Mouse (Mus musculus) forebrain, embryonic 12.5 days (tissue): ENCODE data around the gene Gsg1. TPM values are rescaled to one million over a fixed set of nuclear protein-coding genes. Genes with fewer than 3 reads are reported as not detected.

Experiments
- ATAC-seq: fragments of 200-750 bp; cut with Nextera tagmentation; 2 replicates; pipeline ENCODE4 v1.8.0; 2017; ENCODE audit warnings: moderate TSS enrichment; ENCODE audit not compliant: low FRiP score
- H3K27ac ChIP-seq: fragments of 300-500 bp; sonication (generic); 2 replicates; pipeline ENCODE4 v1.5.1; 2016; ENCODE audit warnings: mild to moderate bottlenecking
- H3K27me3 ChIP-seq: fragments of 300-500 bp; sonication (generic); 2 replicates; pipeline ENCODE4 v1.6.1; 2016; ENCODE audit warnings: mild to moderate bottlenecking
- H3K36me3 ChIP-seq: fragments of 300-500 bp; sonication (generic); replicated peaks from 2 replicates; pipeline ENCODE4 v1.6.1; 2016; ENCODE audit warnings: mild to moderate bottlenecking
- H3K4me1 ChIP-seq: fragments of 300-500 bp; sonication (generic); 2 replicates; pipeline ENCODE4 v1.6.1; 2016
- H3K4me2 ChIP-seq: fragments of 300-500 bp; sonication (generic); 2 replicates; pipeline ENCODE4 v1.6.1; 2016; ENCODE audit warnings: mild to moderate bottlenecking, moderate library complexity
- H3K4me3 ChIP-seq: fragments of 300-500 bp; sonication (generic); replicated peaks from 2 replicates; pipeline ENCODE4 v1.5.1; 2016; ENCODE audit warnings: mild to moderate bottlenecking
- H3K9ac ChIP-seq: fragments of 300-500 bp; sonication (generic); 2 replicates; pipeline ENCODE4 v1.6.1; 2016; ENCODE audit warnings: mild to moderate bottlenecking
- H3K9me3 ChIP-seq: fragments of 300-500 bp; sonication (generic); 2 replicates; pipeline ENCODE4 v1.6.1; 2016
- WGBS: fragments of 180-500 bp; shearing (Covaris S2); methylation state at CpG from one replicate; pipeline ENCODE4 v1.1.7; 2016; 5-methylcytosine and 5-hydroxymethylcytosine counted together
- polyA plus RNA-seq: library from polyadenylated mRNA; unstranded; fragments of >200 nt; fragmentation: Nextera tagmentation; extraction: Ambion mirVana; gene quantifications from 2 replicates; pipeline ENCODE4 v1.2.1, GENCODE M21; 2016

The Gsg1 gene
- polyA plus RNA-seq, 1 experiment from 2014 or later = 0.69 TPM

DNA sequence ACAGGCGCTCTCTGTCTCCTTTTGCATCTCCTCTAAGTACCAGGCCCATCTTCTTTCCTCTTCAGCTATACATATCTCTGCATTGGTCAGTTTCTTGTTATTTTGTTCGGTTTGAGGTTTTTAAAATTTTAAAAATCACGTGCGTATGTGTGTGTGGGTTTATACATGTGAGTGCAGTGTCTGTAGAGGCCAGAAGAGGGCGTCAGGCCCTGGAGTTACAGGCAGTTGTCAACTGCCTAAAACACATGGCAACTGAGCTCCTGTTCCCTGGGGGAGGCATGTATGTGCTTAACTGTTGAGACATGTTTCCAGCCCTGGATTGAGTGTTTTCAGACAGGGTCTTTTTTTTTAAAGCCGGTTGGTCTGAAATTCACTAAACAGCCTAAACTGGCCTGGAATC is 51.5 kb downstream of the Gsg1 start:
- no peaks in the 10 kb centered on the region for H3K9me3 ChIP-seq
- no peak overlapping the region for H3K27ac ChIP-seq
- H3K27me3 ChIP-seq = no peaks in the 10 kb centered on the region
- no peaks in the 10 kb centered on the region for H3K36me3 ChIP-seq
- H3K4me3 ChIP-seq = no peak overlapping the region
- peaks cover 24% of the 10 kb centered on the region for H3K4me1 ChIP-seq
- H3K9ac ChIP-seq = no peak overlapping the region
- ATAC-seq = no peak
- 92% methylated on average over 6 of the region's 6 CpGs for WGBS
- no peak overlapping the region for H3K4me2 ChIP-seq

- H3K4me1 ChIP-seq = peaks cover 16% of the 10 kb centered on the region
- no peaks in the 10 kb centered on the region for H3K36me3 ChIP-seq
- H3K9ac ChIP-seq = no peak overlapping the region
- 81% methylated on average over 16 of the region's 16 CpGs for WGBS
- peaks cover 2% of the 10 kb centered on the region; the same call in 1 of the 2 replicates for H3K27me3 ChIP-seq
- no peak overlapping the region for H3K27ac ChIP-seq
- no peak for ATAC-seq
- no peak overlapping the region for H3K4me2 ChIP-seq
- no peaks in the 10 kb centered on the region for H3K9me3 ChIP-seq
- H3K4me3 ChIP-seq = no peak overlapping the region
Measured at GRCm38 (mm10) chr6:135200122-135200957, 53.8 kb downstream of the Gsg1 start.

DNA sequence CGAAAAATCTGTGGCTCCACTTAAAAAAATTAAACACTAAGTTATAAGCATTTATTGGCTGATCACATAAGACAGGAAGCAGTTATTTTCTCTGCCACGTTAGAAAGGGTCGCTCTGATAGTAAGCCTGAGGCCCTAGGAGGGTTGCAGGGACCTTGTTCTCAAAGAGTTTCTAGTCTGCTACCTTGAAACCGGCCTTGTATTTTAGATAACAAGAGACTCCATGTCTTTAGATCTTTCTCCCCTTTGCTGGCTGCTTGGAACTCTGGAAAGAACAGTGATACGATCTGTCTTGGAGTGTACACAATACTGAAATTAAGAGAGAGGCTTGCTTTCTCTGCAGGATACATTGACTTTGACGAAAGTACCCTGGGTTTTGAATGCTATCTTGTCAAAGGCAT is 55.4 kb downstream of the Gsg1 start:
- Histone ChIP-seq H3K9me3 (no peaks in the 10 kb centered on the region), H3K4me3 (peak overlapping the region; percentile 71), H3K27ac (no peak overlapping the region), H3K27me3 (peaks cover 6% of the 10 kb centered on the region), H3K9ac (peak overlapping the region; percentile 76), H3K36me3 (no peaks in the 10 kb centered on the region), H3K4me2 (peak overlapping the region; percentile 90), H3K4me1 (peaks cover 16% of the 10 kb centered on the region)
- 41% methylated on average over 6 of the region's 6 CpGs for WGBS
- no peak for ATAC-seq

GRCm38 (mm10) chr6:135197921-135198532 is 56.1 kb downstream of the Gsg1 start, which contains the start of the genes Fam234b and Hebp1:
Fam234b (plus strand) TSS chr6:135197977.
Hebp1 (minus strand) TSS chr6:135198022.
- H3K9me3 ChIP-seq = no peaks in the 10 kb centered on the region
- H3K4me3 ChIP-seq = peak within 1 kb of the TSS; percentile 71
- peak within 1 kb of the TSS; percentile 90 for H3K4me2 ChIP-seq
- H3K4me1 ChIP-seq = peaks cover 16% of the 10 kb centered on the region
- under 1% methylated on average over 52 of the region's 52 CpGs for WGBS
- peak within 1 kb of the TSS; percentile 48 for H3K27ac ChIP-seq
- ATAC-seq = peak; percentile 94
- no peaks in the 10 kb centered on the region for H3K36me3 ChIP-seq
- H3K9ac ChIP-seq = peak within 1 kb of the TSS; percentile 76
- H3K27me3 ChIP-seq = peaks cover 6% of the 10 kb centered on the region

GRCm38 (mm10) chr6:135197446-135197845 is 56.7 kb downstream of the Gsg1 start:
- peak overlapping the region; percentile 90 for H3K4me2 ChIP-seq
- no peaks in the 10 kb centered on the region for H3K9me3 ChIP-seq
- no peak for ATAC-seq
- WGBS = 21% methylated on average over 7 of the region's 7 CpGs
- peaks cover 16% of the 10 kb centered on the region for H3K4me1 ChIP-seq
- H3K27me3 ChIP-seq = peaks cover 6% of the 10 kb centered on the region
- H3K9ac ChIP-seq = peak overlapping the region; percentile 76
- H3K27ac ChIP-seq = no peak overlapping the region
- H3K36me3 ChIP-seq = no peaks in the 10 kb centered on the region
- peak overlapping the region; percentile 71 for H3K4me3 ChIP-seq

DNA sequence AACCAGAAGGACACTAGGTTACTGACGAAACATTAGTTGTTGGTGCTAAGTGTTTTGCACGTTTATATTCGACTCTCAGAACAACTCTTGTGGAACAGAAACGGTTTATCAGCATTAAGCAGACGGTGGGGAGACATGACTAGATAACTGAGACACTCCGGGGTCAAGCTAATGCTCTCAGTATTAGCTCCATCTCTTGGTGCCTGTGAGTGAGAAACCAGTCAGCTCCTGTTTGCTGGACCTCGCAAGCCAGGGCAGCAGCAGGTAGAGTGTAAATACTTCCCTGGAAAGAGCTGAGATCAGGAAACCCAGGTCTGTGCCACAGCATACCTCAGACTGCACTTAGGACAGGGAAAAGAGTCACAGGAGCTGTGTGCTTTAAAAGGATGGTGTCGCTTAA is 57.4 kb downstream of the Gsg1 start:
- 86% methylated on average over 8 of the region's 8 CpGs for whole genome bisulfite sequencing
- peaks cover 16% of the 10 kb centered on the region for H3K4me1 ChIP-seq
- no peak overlapping the region for H3K27ac ChIP-seq
- H3K36me3 ChIP-seq = no peaks in the 10 kb centered on the region
- no peak overlapping the region for H3K4me3 ChIP-seq
- H3K27me3 ChIP-seq = peaks cover 6% of the 10 kb centered on the region
- H3K9me3 ChIP-seq = no peaks in the 10 kb centered on the region
- no peak overlapping the region for H3K4me2 ChIP-seq
- no peak for ATAC-seq
- H3K9ac ChIP-seq = no peak overlapping the region

DNA sequence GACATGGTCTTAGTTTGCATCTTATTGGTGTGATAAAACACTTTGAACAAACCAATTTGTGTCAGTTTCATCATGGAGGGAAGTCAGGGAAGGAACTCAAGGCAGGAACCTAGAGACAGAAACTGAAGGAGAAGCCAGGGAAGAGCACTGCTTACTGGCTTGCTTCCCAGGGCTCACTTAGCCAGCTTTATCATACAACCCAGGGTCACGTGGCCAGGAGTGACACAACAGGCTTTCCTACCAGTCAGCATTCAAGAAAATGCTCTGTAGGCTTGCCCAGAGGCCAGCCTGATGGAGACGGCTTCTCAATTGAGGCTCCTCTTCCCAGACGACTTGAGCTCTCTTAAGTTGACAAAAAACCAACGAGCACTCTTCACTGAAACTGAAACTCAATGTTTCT is 59.2 kb downstream of the Gsg1 start:
- no peak for ATAC-seq
- no peak overlapping the region for H3K27ac ChIP-seq
- 79% methylated on average over 4 of the region's 4 CpGs for WGBS
- no peak overlapping the region for H3K4me3 ChIP-seq
- no peaks in the 10 kb centered on the region for H3K9me3 ChIP-seq
- no peak overlapping the region for H3K9ac ChIP-seq
- H3K4me2 ChIP-seq = no peak overlapping the region
- H3K36me3 ChIP-seq = no peaks in the 10 kb centered on the region
- peaks cover 6% of the 10 kb centered on the region for H3K27me3 ChIP-seq
- H3K4me1 ChIP-seq = peaks cover 20% of the 10 kb centered on the region

- H3K27me3 ChIP-seq = peaks cover 6% of the 10 kb centered on the region
- WGBS = 33% methylated on average over 4 of the region's 4 CpGs
- H3K9ac ChIP-seq = no peak overlapping the region
- no peaks in the 10 kb centered on the region for H3K9me3 ChIP-seq
- H3K4me2 ChIP-seq = no peak overlapping the region
- no peak overlapping the region for H3K27ac ChIP-seq
- no peaks in the 10 kb centered on the region for H3K36me3 ChIP-seq
- ATAC-seq = no peak
- no peak overlapping the region for H3K4me3 ChIP-seq
- peaks cover 14% of the 10 kb centered on the region for H3K4me1 ChIP-seq
Measured at GRCm38 (mm10) chr6:135193733-135194132, 60.4 kb downstream of the Gsg1 start.

DNA sequence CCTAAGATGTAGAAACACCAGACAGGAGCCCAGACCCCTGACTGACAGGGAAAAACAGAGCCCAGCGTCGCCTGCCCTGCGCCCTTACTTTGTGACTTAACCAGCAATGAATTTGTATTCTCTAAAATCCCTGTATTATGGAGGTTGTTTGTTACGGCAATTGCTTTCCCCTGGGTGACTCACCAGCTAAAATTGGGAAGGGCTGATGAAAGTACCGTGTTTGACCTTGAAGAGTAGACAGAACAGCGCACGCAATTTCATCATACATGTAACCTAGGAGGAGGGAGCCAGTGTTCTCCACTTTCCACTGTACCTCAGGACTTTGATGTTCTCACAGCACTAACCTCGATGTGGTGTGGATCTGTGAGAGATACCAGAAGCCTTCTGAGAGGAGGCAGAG is 61.2 kb downstream of the Gsg1 start:
- no peak overlapping the region for H3K4me2 ChIP-seq
- no peaks in the 10 kb centered on the region for H3K36me3 ChIP-seq
- no peak overlapping the region for H3K27ac ChIP-seq
- WGBS = 78% methylated on average over 8 of the region's 8 CpGs
- H3K9me3 ChIP-seq = no peaks in the 10 kb centered on the region
- H3K27me3 ChIP-seq = peaks cover 6% of the 10 kb centered on the region
- H3K9ac ChIP-seq = no peak overlapping the region
- no peak for ATAC-seq
- H3K4me3 ChIP-seq = no peak overlapping the region
- peaks cover 9% of the 10 kb centered on the region for H3K4me1 ChIP-seq

DNA sequence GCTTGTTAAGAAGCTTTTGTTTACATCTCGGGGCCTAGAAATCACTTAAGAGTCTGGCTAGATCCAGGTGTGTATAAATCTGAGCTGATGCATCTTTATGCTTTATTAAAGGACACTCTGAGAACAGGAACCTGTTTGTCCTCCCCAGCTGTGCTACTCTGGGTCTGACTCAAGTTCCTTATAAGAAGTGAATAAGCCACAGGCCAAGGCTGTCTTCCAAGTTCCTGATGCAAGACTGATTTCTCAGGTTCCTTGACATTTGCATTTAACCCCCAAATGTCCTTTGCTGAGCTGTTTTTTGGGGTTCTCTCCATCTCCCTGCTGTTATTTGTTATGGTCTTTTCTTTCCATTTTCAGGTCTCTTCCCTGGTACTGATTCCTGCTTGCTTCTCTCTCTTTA is 62.2 kb downstream of the Gsg1 start:
- 72% methylated on average over 1 of the region's 1 CpGs for WGBS
- Histone ChIP-seq H3K4me2 (no peak overlapping the region), H3K9me3 (no peaks in the 10 kb centered on the region), H3K4me1 (peaks cover 4% of the 10 kb centered on the region; the same call in 1 of the 2 replicates), H3K27ac (no peak overlapping the region), H3K27me3 (peaks cover 6% of the 10 kb centered on the region; the same call in 1 of the 2 replicates), H3K9ac (no peak overlapping the region), H3K36me3 (no peaks in the 10 kb centered on the region), H3K4me3 (no peak overlapping the region)
- ATAC-seq = no peak

- Histone ChIP-seq H3K36me3 (no peaks in the 10 kb centered on the region), H3K27me3 (peaks cover 4% of the 10 kb centered on the region; the same call in 1 of the 2 replicates), H3K4me1 (peaks cover 4% of the 10 kb centered on the region; the same call in 1 of the 2 replicates), H3K9ac (no peak overlapping the region), H3K9me3 (no peaks in the 10 kb centered on the region), H3K4me2 (no peak overlapping the region), H3K4me3 (no peak overlapping the region), H3K27ac (no peak overlapping the region)
- ATAC-seq = no peak
- WGBS = 56% methylated on average over 6 of the region's 6 CpGs
Measured at GRCm38 (mm10) chr6:135190122-135190521, 64.0 kb downstream of the Gsg1 start.

- no peak overlapping the region for H3K27ac ChIP-seq
Measured at GRCm38 (mm10) chr6:135188629-135189028, 65.5 kb downstream of the Gsg1 start.

More at GRCm38 (mm10) chr6:135188629-135189028, 65.5 kb downstream of the Gsg1 start:
- Histone ChIP-seq H3K9me3 (no peaks in the 10 kb centered on the region), H3K4me1 (peaks cover 4% of the 10 kb centered on the region; the same call in 1 of the 2 replicates), H3K36me3 (no peaks in the 10 kb centered on the region), H3K27me3 (no peaks in the 10 kb centered on the region), H3K4me2 (no peak overlapping the region), H3K9ac (no peak overlapping the region), H3K4me3 (no peak overlapping the region)
- no peak for ATAC-seq
- 87% methylated on average over 4 of the region's 4 CpGs for WGBS
